Comparison of ENCODE assay signal across 8 mouse cellular contexts in genomic region chr7:73595140-73595825, GRCm38 (mm10). TPM values are rescaled to one million over a fixed set of nuclear protein-coding genes. Genes with fewer than 3 reads are reported as not detected.
DNase-seq lines count a peak whose midpoint lies in the region; ATAC-seq and TF ChIP-seq lines count a peak whose summit lies in the region.

No protein-coding gene starts in this region.

- H3K79me2 ChIP-seq in MEL (ENCODE audit: control insufficient read depth, insufficient read depth, low read length, poor library complexity), result peaks cover 3% of the 10 kb centered on the region; the same call in 1 of the 2 replicates

- peak; percentile 98 for DNase-seq in MEL (ENCODE audit: low read depth, low spot score)
- DNase-seq in cerebellum, adult 8-10 months, result peak; percentile 85
- DNase-seq in forelimb bud, embryonic 11.5 days (ENCODE audit: low read depth, low spot score), result peak; percentile 99
- peak; percentile 78 to 88 for DNase-seq in layer of hippocampus, postnatal 14 days (ENCODE audit: low spot score in 2 of 2)
- DNase-seq in lung, postnatal 10 days, result peak; percentile 97
- DNase-seq in ovary, postnatal 14 days (ENCODE audit: low spot score), result peak; percentile 81
- DNase-seq in thymus, postnatal 14 days, result peak; percentile 92

- peak overlapping the region; percentile 78 for H3K9ac ChIP-seq in MEL (ENCODE audit: control insufficient read depth, low read depth, low read length, poor library complexity, severe bottlenecking)

- H3K36me3 ChIP-seq in MEL (ENCODE audit: control insufficient read depth in 1 of 2, insufficient read depth in 2 of 2, low read length in 2 of 2), result peaks cover 0 to 28% of the 10 kb centered on the region in 2 experiments; a peak in 2 of 4 replicates

- H3K4me1 ChIP-seq in MEL (ENCODE audit: control insufficient read depth in 1 of 2, insufficient read depth in 2 of 2, low read length in 2 of 2), result peaks cover 15 to 30% of the 10 kb centered on the region in 2 experiments

- TF ChIP-seq EP300 in MEL (IDR thresholded peaks at IDR 0.05; ENCODE audit: low read depth in 1 of 2, low read length in 2 of 2), result peak; percentile 46 to 70; a peak in 3 of 4 replicates

- peak; percentile 99 for ATAC-seq in hematopoietic stem cell, adult 5-6 weeks (replicated peaks in 1 of 2; ENCODE audit: insufficient read depth in 1 of 2, low FRiP score in 2 of 2, low TSS enrichment in 1 of 2, low read depth in 1 of 2, poor library complexity in 2 of 2, severe bottlenecking in 2 of 2)

- H3K4me3 ChIP-seq in MEL (ENCODE audit: control insufficient read depth in 1 of 2, insufficient read depth in 1 of 2, low read depth in 2 of 2, low read length in 2 of 2), result peak overlapping the region; percentile 65 to 83

- H3K27me3 ChIP-seq in MEL (ENCODE audit: control insufficient read depth in 1 of 2, insufficient read depth in 2 of 2, low read length in 2 of 2), result no peaks in the 10 kb centered on the region

- no peak for TF ChIP-seq RAD21 in MEL (IDR thresholded peaks at IDR 0.05; ENCODE audit: low read depth, low read length)

- no peak for TF ChIP-seq CTCF in MEL (IDR thresholded peaks at IDR 0.05 in 2 of 3, conservative IDR thresholded peaks at IDR 0.05 in 1 of 3; ENCODE audit: control insufficient read depth in 1 of 3, insufficient read depth in 1 of 3, low read depth in 2 of 3, low read length in 3 of 3, poor library complexity in 1 of 3, severe bottlenecking in 1 of 3)

- H3K27ac ChIP-seq in MEL (ENCODE audit: control insufficient read depth, low read depth, low read length), result peak overlapping the region; percentile 97

- TF ChIP-seq POLR2A in MEL (IDR thresholded peaks at IDR 0.05; ENCODE audit: control insufficient read depth in 1 of 2, insufficient read depth in 1 of 2, low read depth in 1 of 2, low read length in 2 of 2, poor library complexity in 1 of 2), result peak; percentile 36 to 58; a peak in 1 of 4 replicates

- H3K9me3 ChIP-seq in MEL (replicated peaks; ENCODE audit: insufficient read depth, low read length), result no peaks in the 10 kb centered on the region

TF ChIP-seq in MEL, 35 proteins besides CTCF, POLR2A, EP300 and RAD21:
- TF ChIP-seq ZNF384 (IDR thresholded peaks at IDR 0.05; ENCODE audit: low read depth, low read length) (0 out of 2 replicates have a peak, but pooled peaks have one; percentile 12), HCFC1 (IDR thresholded peaks at IDR 0.05; ENCODE audit: low read depth, low read length) (peak; percentile 73), POLR2AphosphoS2 (IDR thresholded peaks at IDR 0.05; ENCODE audit: low read length) (peak; percentile 80; the same call in 1 of the 2 replicates), GABPA (IDR thresholded peaks at IDR 0.05; ENCODE audit: low read depth, low read length) (no peak), CHD2 (IDR thresholded peaks at IDR 0.05; ENCODE audit: low read length) (no peak), RCOR1 (IDR thresholded peaks at IDR 0.05; ENCODE audit: low read depth, low read length) (no peak), MYC (IDR thresholded peaks at IDR 0.05; ENCODE audit: low read depth, low read length) (peak; percentile 82), USF1 (IDR thresholded peaks at IDR 0.05; ENCODE audit: low read depth, low read length) (peak; percentile 24), SMC3 (IDR thresholded peaks at IDR 0.05; ENCODE audit: low read depth, low read length) (0 out of 2 replicates have a peak, but pooled peaks have one; percentile 23), KAT2A (conservative IDR thresholded peaks at IDR 0.05; ENCODE audit: low read depth, low read length) (peak; percentile 34; the same call in 1 of the 2 replicates), SIN3A (IDR thresholded peaks at IDR 0.05; ENCODE audit: low read length) (peak; percentile 30; the same call in 1 of the 2 replicates), NELFE (IDR thresholded peaks at IDR 0.05; ENCODE audit: low read depth, low read length) (no peak; the same call in 1 of the 2 replicates), NRF1 (IDR thresholded peaks at IDR 0.05; ENCODE audit: insufficient read depth, low read depth, low read length, poor library complexity, severe bottlenecking) (peak; percentile 75), MAZ (IDR thresholded peaks at IDR 0.05; ENCODE audit: low read depth, low read length) (peak; percentile 92), MXI1 (IDR thresholded peaks at IDR 0.05; ENCODE audit: low read depth, low read length) (no peak; the same call in none of the 2 replicates), TBP (IDR thresholded peaks at IDR 0.05; ENCODE audit: low read depth, low read length) (peak; percentile 89), ETS1 (IDR thresholded peaks at IDR 0.05; ENCODE audit: low read depth, low read length) (peak; percentile 96), JUND (IDR thresholded peaks at IDR 0.05; ENCODE audit: low read depth, low read length) (peak; percentile 78; the same call in 1 of the 2 replicates), ZC3H11A (IDR thresholded peaks at IDR 0.05; ENCODE audit: low read depth, low read length) (peak; percentile 33; the same call in 1 of the 2 replicates), TCF12 (IDR thresholded peaks at IDR 0.05; ENCODE audit: low read depth, low read length) (peak; percentile 77), TAL1 (IDR thresholded peaks at IDR 0.05; ENCODE audit: low read length) (0 out of 2 replicates have a peak, but pooled peaks have one; percentile 14), MAFK (IDR thresholded peaks at IDR 0.05; ENCODE audit: borderline replicate concordance, low read depth, low read length) (0 out of 2 replicates have a peak, but pooled peaks have one; percentile 18), ELF1 (IDR thresholded peaks at IDR 0.05; ENCODE audit: low read depth, low read length) (no peak), POLR2AphosphoS5 (IDR thresholded peaks at IDR 0.05; ENCODE audit: borderline replicate concordance, low read depth, low read length) (no peak), GATA1 (IDR thresholded peaks at IDR 0.05; ENCODE audit: low read depth, low read length) (no peak), CHD1 (IDR thresholded peaks at IDR 0.05; ENCODE audit: low read depth, low read length) (no peak; the same call in 1 of the 2 replicates), ZKSCAN1 (IDR thresholded peaks at IDR 0.05; ENCODE audit: low read depth, low read length) (no peak), MEF2A (IDR thresholded peaks at IDR 0.05; ENCODE audit: extremely low read depth, insufficient replicate concordance, low read depth, low read length, poor library complexity, severe bottlenecking) (peak; percentile 78; the same call in 1 of the 2 replicates), MYB (IDR thresholded peaks at IDR 0.05; ENCODE audit: low read depth, low read length) (no peak; the same call in 1 of the 2 replicates), BHLHE40 (IDR thresholded peaks at IDR 0.05; ENCODE audit: borderline replicate concordance, low read depth, low read length) (no peak; the same call in 1 of the 2 replicates), MAX (IDR thresholded peaks at IDR 0.05; ENCODE audit: low read length) (peak; percentile 62; the same call in 1 of the 2 replicates), ZMIZ1 (IDR thresholded peaks at IDR 0.05; ENCODE audit: low read depth, low read length) (peak; percentile 89)

RNA-seq across cellular contexts. Expression of gene Chd2, which starts 53.7 kb away (rescaled TPM):
- 9.9 and 16.9 TPM in 2 replicates for total RNA-seq in MEL (2012; rRNA removed)
- 100 to 1,000 TPM in 1 of 2 experiments, 10 to 100 TPM in 1; 21.4 to 275 TPM for polyA plus RNA-seq in MEL (2012; ENCODE audit: insufficient read depth in 1 of 2, insufficient read length in 2 of 2, low read depth in 1 of 2, low replicate concordance in 2 of 2, missing spikeins in 1 of 2)
- total RNA-seq in hematopoietic stem cell, adult 5-6 weeks (2017), result 193 and 245 TPM in 2 replicates
- total RNA-seq in layer of hippocampus, postnatal 14 days (2021), result 10 to 100 TPM; 47.2 to 49.8 TPM

Comparison
In these comparisons a context has a peak if more than half of its experiments do, and no peak if none do; other contexts are left out.
1. Peak in every context shown above with its lines: DNase-seq, ATAC-seq, H3K4me3 ChIP-seq and H3K27ac ChIP-seq.